Mouse (Mus musculus) T-helper 2 cell (primary cell): ENCODE measurements around the gene Zbtb41.
"Not testable (repeated sequence)": the region's sequence is repeated elsewhere in the genome, so short reads cannot be mapped to it uniquely, and the experiment has no call there.

Source experiments
- in situ Hi-C: fragments of 300-600 bp; cut with MboI, MseI; formaldehyde crosslinking; loops from one replicate; pipeline ENCODE4 v1.15.1; 2025; ENCODE audit warnings: high pct_unique_total_duplicates

Gene Zbtb41

GRCm38 (mm10) chr1:139421875-139422791 is at the start of gene Zbtb41:
Gene Zbtb41, plus strand, starts transcription at chr1:139422288.
- in situ Hi-C loops = no loop called here

GRCm38 (mm10) chr1:139375900-139376299 is 46.2 kb upstream of the Zbtb41 start:
- in situ Hi-C loops = no loop called here

- in situ Hi-C loops = no loop called here
These were observed 45.3 kb upstream of the Zbtb41 start, which contains the start of gene Crb1 for GRCm38 (mm10) chr1:139376638-139377286. Gene Crb1, minus strand, starts transcription at chr1:139377100.

- in situ Hi-C loops = no loop called here
These were observed 43.0 kb upstream of the Zbtb41 start for GRCm38 (mm10) chr1:139378861-139379620.

- in situ Hi-C loops = no loop called here
These were observed 42.5 kb upstream of the Zbtb41 start for GRCm38 (mm10) chr1:139379621-139379984.

- in situ Hi-C loops = no loop called here
These were observed 30.3 kb upstream of the Zbtb41 start for GRCm38 (mm10) chr1:139391747-139392146.

GRCm38 (mm10) chr1:139396589-139396988 is 25.5 kb upstream of the Zbtb41 start:
- in situ Hi-C loops = no loop called here

- in situ Hi-C loops = no loop called here
These were observed 16.3 kb upstream of the Zbtb41 start for GRCm38 (mm10) chr1:139405766-139406165.

- in situ Hi-C loops = no loop called here
These were observed 14.4 kb upstream of the Zbtb41 start for GRCm38 (mm10) chr1:139407701-139408100.

GRCm38 (mm10) chr1:139412365-139412764 is 9.7 kb upstream of the Zbtb41 start:
- in situ Hi-C loops = not testable (repeated sequence)

GRCm38 (mm10) chr1:139413465-139413864 is 8.6 kb upstream of the Zbtb41 start:
- in situ Hi-C loops = no loop called here

GRCm38 (mm10) chr1:139421521-139421874 is 590 bp upstream of the Zbtb41 start:
- in situ Hi-C loops = no loop called here

- in situ Hi-C loops = no loop called here
These were observed 853 bp downstream of the Zbtb41 start for GRCm38 (mm10) chr1:139422941-139423340.

GRCm38 (mm10) chr1:139423931-139424330 is 1.8 kb downstream of the Zbtb41 start:
- in situ Hi-C loops = no loop called here

GRCm38 (mm10) chr1:139425006-139425405 is 2.9 kb downstream of the Zbtb41 start:
- in situ Hi-C loops = loop anchor here (25.0 kb wide), 1 partner anchor 1338 kb away; no protein-coding TSS in a partner anchor

- in situ Hi-C loops = loop anchor here (25.0 kb wide), 1 partner anchor 1351 kb away; no protein-coding TSS in a partner anchor
These were observed 16.3 kb downstream of the Zbtb41 start for GRCm38 (mm10) chr1:139438373-139438772.

- in situ Hi-C loops = loop anchor here (25.0 kb wide), 1 partner anchor 1356 kb away; no protein-coding TSS in a partner anchor
These were observed 21.0 kb downstream of the Zbtb41 start for GRCm38 (mm10) chr1:139443103-139443502.

GRCm38 (mm10) chr1:139454340-139455225 is 32.5 kb downstream of the Zbtb41 start, which contains the start of gene Aspm:
Gene Aspm, plus strand, starts transcription at chr1:139454772.
- in situ Hi-C loops = no loop called here

- in situ Hi-C loops = no loop called here
These were observed 33.3 kb downstream of the Zbtb41 start for GRCm38 (mm10) chr1:139455226-139455869.

- in situ Hi-C loops = no loop called here
These were observed 38.7 kb downstream of the Zbtb41 start for GRCm38 (mm10) chr1:139460807-139461206.
